Mouse (Mus musculus): ENCODE measurements around the gene Cyth2.

The Cyth2 gene

DNA sequence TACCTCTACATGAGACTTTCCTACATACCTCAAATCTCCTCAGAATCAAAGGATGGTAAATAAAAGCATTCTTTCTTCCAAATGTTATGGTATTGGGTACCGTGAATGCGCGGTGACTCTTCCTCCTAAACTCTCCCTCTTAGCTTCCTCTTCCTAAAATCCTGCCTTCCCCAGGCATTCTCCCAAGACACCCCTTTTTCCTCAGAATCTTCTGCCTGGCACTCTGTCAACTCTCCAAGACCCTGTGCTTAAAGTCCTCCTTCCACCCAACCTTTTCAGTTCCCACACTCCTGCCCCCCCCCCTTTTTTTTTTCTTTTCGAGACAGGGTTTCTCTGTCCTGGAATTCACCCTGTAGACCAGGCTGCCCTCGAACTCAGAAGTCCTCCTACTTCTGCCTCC lies 460 bp upstream of the Cyth2 start:
- no peak for DNase-seq (ENCODE audit: low spot score)

DNA sequence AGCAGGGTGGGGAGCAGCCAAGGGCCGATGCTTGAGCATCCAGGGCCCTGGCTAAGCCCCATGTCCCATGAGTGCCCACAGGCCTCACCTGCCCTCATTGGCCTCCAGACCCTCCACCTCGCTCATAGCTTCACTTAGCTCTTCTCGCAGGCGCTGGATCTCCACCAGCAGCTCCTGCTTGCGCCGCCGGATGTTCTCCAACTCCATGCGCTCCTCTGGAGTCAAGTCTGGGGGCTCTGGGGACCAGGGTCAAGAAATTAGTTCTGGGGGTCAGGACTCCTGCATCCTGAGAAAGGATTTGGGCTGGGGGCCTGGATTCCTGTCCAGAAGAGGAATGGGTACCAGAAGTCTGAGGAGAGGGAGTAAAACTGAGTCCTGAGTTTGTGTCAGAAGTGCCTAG lies 1.5 kb downstream of the Cyth2 start:
- no peak for DNase-seq (ENCODE audit: low spot score)

DNA sequence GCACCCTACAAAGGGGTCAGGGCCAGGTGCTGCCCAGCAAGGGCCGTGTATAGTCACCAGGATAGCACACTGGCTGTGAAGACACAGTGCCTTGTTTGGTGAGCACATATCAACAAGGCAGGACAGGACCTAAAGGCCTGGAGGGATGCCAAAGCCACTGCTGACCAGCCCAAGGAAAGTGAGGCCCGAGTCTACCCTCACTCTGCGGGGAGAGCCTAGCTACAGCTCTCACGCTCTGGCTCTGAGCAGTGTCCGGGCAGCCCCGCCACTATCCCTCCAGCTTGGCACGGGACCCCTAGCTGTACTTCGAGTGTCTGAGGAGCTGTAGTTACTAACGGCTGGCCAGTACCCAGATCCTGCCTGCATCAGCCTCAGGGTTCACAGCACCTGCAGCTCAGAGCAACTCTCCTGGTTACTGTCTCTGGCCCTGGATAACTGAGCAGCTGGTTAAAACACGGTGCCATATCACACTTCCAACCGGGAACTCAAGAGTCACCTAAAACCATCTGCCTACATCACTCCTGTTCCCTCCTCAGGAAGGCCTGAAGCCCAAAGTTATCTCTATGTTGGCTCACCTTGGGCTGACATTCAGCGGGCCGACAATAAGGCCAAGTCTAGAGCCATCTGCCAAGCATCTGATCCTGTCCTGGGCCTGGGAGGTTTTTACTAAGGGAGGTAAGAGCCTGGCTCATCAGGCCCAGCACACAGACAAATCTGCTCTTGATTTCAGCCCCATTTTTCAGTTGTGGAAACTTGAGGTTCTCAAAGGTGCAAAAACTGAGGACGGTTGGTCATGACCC lies 4.9 kb downstream of the Cyth2 start:
- DNase-seq (ENCODE audit: low spot score) = peak; percentile 47

DNA sequence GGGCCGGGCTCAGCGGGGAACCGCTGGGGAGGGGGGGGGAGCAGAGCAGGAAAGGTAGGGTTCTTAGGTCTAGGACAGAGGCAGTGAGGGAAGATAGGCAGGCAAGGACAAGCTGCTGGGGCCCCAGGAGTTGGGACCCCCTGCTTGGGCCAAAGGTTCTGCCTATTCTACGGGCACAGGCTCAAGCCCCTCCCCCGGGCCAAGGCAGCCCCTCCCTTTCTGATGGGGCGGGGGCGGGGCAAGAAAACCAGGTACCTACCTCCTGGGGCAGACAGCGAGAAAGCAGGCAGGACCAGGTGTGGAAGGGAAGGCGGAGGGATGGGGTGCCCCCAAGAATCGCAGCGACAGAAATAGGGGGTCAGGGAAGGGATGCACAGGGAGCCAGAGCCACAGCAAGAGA lies 5.9 kb downstream of the Cyth2 start:
- peak; percentile 59 for DNase-seq (ENCODE audit: low spot score)

DNA sequence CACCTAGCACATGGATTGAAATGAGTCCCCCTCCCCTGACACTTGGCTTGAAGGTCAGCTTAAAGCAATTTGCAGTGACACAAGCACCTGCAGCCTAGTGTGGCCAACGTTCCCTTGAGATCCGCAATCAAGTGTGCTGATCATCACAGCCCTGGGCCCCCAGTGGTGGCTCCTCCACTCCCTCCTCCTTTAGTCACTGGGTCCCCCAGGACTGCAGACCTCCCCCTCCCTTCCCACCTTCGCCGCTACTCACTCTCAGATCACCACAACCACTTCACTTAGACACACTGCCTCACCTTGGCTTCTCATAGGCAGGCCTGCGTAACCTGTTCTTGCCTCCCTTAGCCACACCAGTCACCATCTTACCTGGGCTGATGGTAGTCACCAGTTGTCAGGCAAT lies 8.4 kb downstream of the Cyth2 start:
- DNase-seq (ENCODE audit: low spot score) = no peak

DNA sequence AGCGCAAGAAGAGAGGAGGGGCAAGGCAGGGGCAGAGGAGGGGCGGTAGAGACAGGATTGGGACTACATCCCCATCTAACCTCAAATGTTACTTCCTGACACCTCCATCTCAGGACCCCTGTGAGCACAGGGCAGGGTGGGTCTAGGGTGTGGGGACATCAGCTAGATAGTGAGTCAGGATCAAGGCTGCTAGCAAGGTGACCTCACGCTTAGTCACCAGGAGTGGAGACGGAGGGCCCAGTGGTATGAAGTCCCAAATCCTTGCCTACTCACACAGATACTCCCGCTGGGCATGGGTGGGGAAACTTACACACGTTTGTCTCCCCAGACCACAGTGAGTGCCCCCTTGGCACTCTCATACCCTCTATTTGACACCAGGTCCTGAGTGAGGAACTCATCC lies 11.8 kb downstream of the Cyth2 start:
- no peak for DNase-seq (ENCODE audit: low spot score)

DNA sequence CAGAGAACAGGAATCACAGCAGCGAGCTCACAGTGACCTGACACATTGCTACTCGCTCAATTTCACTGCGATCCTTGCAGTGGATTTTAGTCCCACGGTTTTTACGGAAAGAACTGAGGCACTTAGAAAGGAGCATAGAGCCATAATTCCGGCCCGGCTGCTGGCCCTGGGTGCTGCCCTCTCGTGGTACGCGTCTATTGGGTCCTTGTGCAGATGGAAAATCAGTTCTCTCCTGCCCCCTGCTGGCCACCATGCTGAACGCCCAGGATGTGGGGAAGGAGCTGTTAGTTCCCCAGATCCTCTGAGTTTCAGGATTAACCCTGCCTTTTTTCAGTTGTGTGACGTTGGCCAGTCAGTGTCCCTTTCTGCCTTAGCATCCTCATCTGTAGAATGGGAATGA lies 13.0 kb downstream of the Cyth2 start:
- peak; percentile 97 for DNase-seq (ENCODE audit: low spot score)

DNA sequence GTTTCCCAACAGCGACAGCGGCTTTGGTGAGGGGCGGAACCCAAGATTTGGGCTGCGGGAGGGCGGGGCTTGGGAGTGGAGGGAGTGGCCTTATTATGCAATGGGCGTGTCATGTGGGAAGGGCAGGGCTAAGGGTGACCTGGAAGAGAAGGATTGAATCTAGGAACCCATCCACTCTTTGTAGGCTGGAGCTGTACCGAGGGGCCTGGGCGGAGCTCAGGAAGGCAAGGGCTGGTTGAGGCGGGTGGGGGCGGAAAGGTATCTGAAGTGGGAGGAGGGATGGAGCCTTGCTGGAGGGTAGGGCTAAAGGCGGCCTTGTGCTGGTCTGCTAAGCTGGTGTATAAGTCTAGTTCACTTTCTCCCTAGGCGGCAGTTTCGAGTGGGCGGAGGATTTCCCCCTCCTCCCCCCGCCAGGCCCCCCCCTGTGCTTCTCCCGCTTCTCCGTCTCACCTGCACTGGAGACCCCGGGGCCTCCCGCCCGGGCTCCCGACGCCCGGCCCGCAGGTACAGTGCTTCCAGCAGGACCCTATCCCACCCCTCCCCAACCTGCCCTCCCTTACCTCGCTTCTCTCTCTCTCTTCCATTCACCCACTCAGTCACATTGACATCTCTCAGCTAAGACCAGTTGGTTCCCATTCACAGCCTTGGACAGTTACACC lies 13.7 kb downstream of the Cyth2 start:
- DNase-seq (ENCODE audit: low spot score) = peak; percentile 69

DNA sequence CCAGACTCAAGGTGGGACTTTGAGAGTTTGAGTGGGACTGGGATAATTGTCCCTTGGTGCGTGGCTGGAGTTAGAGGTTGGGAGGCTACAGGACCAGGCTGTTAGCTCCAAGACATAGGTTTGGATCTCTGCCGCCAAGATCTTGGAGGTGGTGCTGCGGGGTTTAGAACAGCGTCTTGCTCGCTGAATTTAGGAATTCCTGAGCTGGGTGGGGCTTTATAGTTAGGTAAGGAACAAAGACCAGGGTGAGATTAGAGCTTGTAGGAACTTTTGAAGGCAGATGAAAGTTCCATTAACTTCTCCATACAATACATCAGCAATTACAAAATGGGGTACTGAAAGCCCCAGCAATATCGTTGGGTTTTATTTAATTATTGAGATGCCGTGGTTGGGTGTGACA lies 14.4 kb downstream of the Cyth2 start:
- no peak for DNase-seq (ENCODE audit: low spot score)

DNA sequence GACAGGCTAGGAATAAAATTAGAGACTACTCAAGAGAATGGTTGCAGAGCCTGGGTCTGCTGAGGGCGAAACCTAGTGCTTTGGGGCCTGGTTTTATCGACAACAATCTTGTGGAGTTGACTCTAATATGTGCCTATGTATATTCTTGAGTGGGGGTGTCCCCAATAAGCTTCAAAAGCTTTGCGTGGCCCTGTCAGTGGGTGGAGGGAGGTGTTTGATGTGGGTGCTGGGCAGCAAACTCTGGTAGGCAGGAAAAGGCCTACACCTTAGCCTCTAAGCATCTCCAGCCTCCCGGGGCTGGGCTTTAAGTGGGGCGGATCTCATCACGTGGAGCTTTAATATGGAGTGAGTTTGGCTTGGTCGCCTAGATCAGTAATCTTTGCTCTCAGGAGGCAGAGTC lies 15.4 kb downstream of the Cyth2 start:
- no peak for DNase-seq (ENCODE audit: low spot score)

DNA sequence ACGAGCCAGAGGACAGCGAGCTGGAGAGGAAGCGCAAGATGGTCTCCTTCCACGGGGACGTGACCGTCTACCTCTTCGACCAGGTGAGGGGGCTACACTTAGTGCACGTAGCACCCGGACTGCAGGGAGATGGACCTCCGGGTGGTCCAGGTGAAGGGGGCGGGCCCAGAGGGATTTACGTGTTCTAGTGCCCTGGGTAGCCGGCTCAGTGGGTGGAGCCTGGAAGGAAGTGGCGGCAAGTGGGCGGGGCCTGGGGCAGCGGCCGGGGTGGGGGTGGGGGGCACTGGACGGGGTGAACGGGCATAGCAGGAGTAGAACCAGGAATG lies 15.9 kb downstream of the Cyth2 start:
- DNase-seq (ENCODE audit: low spot score) = peak; percentile 73

DNA sequence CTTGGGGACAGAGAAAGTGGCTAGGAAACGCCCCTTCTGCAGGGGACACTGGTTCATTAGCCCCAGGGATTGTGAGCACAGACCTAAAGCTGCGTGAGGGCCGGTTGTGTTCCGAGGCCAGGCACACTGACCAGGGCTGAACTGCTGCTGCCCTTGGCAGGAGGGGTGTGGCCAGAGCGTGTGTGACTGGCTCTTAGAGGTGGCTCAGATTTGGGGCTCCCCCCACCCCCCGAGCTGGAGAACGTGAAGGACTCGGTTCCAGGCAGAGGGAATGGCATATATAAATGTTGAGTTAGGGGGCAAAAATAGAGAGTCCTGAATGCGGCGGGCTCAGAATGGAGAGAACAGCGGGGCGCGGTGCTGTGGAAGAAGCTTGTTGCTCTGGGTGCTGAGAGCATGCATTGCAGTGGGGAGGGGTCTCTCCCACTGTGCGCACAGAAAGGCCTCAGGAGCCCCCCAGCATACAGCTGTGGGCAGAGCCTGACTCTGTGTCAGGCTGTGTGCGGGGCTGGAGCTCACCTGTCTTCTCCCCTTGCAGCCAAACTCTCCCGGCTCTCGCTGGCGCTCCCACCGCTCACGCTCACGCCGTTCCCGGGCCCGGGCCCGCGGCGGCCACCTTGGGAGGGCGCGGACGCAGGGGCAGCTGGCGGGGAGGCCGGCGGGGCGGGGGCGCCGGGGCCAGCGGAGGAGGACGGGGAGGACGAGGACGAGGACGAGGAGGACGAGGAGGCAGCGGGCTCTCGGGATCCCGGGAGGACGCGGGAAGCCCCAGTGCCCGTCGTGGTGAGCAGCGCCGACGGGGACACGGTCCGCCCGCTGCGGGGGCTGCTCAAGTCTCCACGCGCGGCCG lies 16.5 kb downstream of the Cyth2 start:
- DNase-seq (ENCODE audit: low spot score) = peak; percentile 58

DNA sequence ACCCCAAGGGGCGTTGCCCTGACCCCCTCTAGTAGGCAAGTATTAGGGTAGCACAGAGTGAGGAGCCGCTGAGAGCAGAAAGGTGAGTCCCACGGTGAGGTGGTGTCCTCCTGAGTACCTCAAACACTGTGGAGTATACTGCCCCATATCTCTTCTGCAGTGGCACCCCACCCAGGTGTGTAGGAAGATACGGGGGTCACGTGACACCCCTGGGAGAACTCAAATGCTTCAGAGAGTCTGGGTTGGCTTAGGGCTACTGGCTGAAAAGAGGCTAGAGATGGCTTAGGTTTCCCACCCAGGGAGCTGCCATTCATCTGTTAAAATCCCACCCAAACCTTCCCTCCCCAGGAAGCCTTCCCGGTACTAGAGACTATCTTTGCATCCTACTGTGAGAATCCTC lies 17.4 kb downstream of the Cyth2 start:
- no peak for DNase-seq (ENCODE audit: low spot score)

DNA sequence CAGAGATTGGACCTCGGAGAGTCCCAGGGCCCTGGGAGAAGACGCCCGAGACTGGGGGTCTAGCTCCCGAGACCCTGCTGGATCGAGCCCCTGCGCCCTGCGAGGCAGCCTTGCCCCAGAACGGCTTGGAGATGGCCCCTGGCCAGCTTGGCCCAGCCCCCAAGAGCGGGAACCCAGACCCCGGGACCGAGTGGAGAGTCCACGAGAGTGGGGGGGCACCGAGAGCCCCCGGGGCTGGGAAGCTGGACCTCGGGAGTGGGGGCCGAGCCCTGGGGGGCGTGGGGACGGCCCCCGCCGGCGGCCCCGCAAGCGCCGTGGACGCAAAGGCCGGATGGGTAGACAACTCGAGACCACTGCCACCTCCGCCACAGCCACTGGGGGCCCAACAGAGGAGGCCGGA lies 19.4 kb downstream of the Cyth2 start:
- no peak for DNase-seq (ENCODE audit: low spot score)

DNA sequence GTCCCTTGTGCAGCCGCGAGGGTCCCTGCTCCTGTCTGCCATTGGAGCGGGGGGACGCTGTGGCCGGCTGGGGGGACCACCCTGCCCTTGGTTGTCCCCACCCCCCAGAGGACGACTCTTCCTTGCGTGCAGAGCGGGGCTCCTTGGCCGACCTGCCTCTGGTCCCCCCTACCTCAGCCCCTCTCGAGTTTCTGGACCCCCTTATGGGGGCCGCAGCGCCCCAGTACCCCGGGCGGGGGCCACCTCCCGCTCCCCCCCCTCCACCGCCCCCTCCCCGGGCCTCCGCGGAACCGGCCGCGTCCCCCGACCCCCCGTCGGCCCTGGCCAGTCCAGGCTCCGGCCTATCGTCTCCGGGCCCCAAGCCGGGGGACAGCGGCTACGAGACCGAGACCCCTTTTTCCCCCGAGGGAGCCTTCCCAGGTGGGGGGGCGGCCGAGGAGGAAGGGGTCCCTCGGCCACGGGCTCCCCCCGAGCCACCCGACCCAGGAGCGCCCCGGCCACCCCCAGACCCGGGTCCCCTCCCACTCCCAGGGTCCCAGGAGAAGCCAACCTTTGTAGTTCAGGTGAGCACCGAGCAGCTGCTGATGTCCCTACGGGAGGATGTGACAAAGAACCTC lies 20.3 kb downstream of the Cyth2 start:
- no peak for DNase-seq (ENCODE audit: low spot score)

DNA sequence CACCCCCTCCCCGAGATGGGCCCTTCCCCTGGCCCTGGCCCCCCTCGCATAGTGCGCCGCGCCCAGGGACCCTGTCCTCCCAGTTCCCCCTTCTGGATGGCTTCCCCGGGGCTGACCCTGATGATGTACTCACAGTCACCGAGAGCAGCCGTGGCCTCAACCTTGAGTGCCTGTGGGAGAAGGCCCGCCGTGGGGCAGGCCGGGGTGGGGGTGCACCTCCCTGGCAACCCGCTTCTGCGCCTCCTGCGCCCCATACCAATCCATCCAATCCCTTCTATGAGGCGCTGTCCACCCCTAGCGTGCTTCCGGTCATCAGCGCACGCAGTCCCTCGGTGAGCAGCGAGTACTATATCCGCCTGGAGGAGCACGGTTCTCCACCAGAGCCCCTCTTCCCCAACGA lies 21.1 kb downstream of the Cyth2 start:
- no peak for DNase-seq (ENCODE audit: low spot score)

DNA sequence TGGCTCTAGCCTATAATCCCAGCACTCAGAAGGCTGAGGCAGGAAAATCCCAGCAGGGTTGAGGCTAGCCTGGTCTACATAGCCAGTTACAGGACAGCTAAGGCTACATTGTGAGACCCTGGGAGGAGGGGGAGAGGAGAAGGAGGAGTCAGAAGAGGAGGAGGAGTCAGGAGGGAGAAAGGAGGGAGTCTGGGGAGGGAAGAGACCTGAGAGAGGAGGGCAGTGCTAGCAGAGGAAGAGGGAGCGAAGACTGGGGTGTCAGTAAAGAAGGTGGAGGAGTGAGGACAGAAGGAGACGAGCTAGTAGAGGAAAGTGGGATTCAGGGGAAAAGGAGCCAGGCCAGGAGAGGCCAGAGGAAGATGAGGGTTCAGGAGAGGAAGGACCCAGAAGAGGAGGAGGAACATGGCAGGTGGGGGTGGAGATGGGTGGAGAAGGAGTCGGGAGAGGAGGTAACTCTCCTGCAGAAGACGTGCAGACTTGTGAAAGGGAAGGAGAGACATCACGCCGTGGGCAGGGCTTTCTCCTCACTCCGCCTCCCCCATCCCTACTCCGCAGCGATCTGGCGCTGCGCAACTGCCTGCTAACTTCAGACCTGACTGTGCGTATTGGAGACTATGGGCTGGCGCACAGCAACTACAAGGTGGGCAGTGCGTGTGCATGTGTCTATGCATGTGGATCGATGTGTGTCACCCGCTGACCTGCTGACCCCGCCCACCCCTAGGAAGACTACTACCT lies 22.5 kb downstream of the Cyth2 start:
- no peak for DNase-seq (ENCODE audit: low spot score)

DNA sequence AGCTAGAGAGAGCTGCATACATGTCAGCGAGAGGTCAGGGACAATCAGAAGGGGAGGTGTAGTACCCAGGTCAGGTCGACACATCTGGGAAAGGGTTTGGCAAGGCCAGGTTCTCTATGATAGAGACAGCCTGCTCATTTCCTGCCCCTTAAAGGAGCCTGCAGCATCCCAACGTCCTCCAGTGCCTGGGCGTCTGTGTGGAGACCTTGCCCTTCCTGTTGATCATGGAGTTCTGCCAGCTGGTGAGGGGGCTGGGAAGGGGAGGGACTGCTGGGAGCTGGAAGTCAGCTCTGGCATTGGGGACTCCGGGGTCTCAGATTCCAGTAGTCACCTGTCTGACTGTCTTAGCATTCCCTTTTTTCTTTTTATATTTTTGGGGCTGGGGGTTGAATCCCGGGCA lies 23.7 kb downstream of the Cyth2 start:
- DNase-seq (ENCODE audit: low spot score) = no peak

DNA sequence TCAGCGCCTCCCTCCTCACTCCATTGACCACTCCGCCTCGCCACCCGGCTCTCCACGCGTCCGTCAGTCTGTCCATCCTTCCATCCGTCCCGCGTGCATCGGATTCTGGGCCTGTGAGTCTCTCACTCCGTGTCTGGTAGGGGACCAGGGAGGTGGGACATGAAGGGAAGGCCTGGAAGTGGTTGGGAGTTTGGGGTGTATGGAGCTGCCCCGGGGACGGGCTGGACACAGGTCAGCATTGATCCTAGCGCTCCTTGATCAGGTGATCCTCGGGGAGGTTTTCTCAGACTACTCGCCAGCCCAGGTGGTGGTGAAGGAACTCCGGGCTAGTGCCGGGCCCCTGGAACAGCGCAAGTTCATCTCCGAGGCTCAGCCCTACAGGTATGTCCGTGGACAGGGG lies 26.7 kb downstream of the Cyth2 start:
- no peak for DNase-seq (ENCODE audit: low spot score)

DNA sequence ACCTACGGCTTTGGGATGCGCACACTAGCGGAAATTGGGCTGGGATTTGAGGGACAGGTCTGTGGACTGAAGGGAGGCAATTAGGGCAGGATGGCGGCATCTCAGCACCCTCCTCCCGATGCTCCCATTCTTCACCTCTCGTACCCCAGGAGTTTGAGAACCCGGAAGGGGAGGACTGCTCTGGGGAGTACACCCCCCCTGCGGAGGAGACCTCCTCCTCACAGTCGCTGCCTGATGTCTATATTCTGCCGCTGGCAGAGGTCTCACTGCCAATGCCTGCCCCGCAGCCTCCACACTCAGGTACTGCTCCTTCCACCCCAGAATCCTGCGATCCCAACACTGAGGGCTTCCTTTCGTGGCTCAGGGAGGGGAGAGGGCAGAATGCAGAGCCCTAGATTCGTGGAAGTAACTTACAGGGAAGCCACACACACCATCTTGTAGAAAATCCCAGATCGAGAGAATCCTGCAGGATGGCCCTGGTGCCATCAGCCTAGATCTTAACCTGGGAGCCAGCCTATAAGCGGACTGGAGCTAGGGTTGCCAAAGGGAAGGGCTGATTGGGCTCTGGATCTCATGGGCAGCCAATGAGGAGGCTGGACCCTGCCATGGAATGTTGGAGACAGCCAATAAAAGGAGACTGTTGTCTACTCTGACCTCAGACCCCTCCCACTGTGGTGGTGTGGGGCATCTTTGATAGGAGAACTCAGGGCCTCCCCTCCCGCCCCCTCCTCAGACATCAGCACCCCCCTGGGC lies 27.5 kb downstream of the Cyth2 start:
- DNase-seq (ENCODE audit: low spot score) = no peak

DNA sequence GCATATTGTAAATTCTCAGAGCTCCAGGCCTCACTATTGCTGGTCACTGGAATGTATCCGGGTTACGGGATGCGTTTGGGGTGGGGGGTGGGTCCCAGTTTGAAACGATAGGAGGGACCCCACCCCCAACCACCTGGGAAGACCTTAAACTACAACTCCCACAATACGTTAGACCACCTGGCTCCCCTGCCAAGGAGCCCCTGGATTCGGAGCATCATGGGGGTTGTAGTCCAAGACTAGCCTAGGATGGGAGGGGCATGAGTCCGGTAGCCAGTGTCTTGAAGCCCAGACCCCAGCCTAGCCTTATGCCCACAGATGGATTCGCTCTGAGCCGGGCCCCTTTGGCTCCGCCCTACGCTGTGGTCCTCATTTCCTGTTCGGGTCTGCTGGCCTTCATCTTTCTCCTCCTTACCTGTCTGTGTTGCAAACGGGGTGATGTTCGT lies 28.2 kb downstream of the Cyth2 start:
- peak; percentile 53 for DNase-seq (ENCODE audit: low spot score)
